Mouse (Mus musculus): ENCODE data around the gene Plcl2.

Plcl2 gene

GRCm38 (mm10) chr17:50731876-50732275 is 222.7 kb downstream of the Plcl2 start:
- no peak for DNase-seq (ENCODE audit: low read depth, low spot score)

- DNase-seq (ENCODE audit: low read depth, low spot score): no peak
Observed at GRCm38 (mm10) chr17:50733390-50733789, 224.2 kb downstream of the Plcl2 start.

- no peak for DNase-seq (ENCODE audit: low read depth, low spot score)
Observed at GRCm38 (mm10) chr17:50734781-50735180, 225.6 kb downstream of the Plcl2 start.

- no peak for DNase-seq (ENCODE audit: low read depth, low spot score)
Observed at GRCm38 (mm10) chr17:50735382-50735954, 226.3 kb downstream of the Plcl2 start.

- DNase-seq (ENCODE audit: low read depth, low spot score): no peak
Observed at GRCm38 (mm10) chr17:50735955-50736533, 226.8 kb downstream of the Plcl2 start.

- DNase-seq (ENCODE audit: low read depth, low spot score): no peak
Observed at GRCm38 (mm10) chr17:50737068-50737467, 227.9 kb downstream of the Plcl2 start.
